Mouse (Mus musculus) c-Kit-positive CD71-positive TER-119-positive erythroid progenitor cells, embryonic 14.5 days (primary cell): ENCODE measurements around the gene Pex6.
"Not testable (repeated sequence)": the region's sequence is repeated elsewhere in the genome, so short reads cannot be mapped to it uniquely, and the experiment has no call there.

Experiments used
- DNase-seq: peaks from one replicate; pipeline ENCODE4 v3.0.0-alpha.2; 2013; ENCODE audit warnings: low spot score

Pex6 gene

DNA sequence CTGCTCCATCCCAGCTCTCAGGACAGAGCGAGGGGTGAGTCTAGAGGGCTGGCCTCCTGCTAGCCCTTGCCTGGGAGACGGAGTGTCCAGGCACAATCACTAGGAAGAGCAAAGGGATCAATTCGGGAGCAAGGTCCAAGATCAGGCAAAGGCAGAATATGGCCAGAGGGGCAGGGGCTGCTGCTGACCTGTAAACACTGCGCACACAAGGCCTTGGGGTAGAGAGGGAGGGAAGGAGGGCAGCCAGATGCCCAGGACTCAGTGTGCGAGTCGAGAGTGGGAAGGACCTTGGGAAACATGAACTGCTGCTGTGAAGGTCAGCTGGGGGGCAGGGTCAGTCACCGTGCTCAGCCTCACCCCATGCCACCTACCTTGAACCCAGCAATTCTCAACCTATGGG is 24.0 kb downstream of the Pex6 start:
- DNase-seq: no peak

DNA sequence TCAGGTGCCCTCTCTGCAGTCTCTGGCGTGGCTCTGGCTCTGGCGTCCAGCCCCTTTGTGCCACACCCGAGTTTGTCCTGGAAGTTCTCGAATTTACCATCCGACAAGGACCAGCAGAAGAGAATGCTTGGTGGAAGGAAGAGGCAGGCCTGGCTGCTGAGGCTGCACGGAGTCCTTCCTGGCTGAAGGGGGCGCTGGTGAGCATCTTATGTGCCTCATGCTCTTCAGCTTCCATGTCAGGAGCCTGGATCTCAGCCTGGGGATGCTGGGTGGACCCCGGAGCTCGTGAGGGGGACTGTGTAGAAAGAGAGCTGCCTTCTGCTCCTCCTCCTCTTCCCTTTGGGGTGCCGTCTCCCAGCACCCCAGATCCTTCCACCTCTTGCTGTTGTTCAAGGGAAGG is 24.9 kb downstream of the Pex6 start:
- DNase-seq: peak; percentile 51

DNA sequence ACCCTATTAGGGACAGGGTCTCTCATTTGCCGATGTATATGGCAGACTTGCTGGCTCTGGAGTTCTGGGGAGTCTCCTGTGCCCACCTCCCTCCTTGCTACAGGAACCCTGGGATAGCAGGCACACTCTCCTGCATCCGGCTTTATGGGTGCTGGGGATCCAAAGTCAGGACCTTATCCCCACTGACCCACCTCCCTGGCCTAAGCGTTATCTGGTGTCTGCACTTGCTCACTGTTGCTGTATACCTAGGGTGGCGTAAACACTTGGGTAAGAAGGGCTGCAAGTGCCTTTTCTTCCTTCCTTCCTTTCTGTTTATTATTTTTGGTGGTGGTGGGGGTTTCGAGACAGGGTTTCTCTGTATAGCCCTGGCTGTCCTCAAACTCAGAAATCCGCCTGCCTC is 30.0 kb downstream of the Pex6 start:
- DNase-seq: no peak

DNA sequence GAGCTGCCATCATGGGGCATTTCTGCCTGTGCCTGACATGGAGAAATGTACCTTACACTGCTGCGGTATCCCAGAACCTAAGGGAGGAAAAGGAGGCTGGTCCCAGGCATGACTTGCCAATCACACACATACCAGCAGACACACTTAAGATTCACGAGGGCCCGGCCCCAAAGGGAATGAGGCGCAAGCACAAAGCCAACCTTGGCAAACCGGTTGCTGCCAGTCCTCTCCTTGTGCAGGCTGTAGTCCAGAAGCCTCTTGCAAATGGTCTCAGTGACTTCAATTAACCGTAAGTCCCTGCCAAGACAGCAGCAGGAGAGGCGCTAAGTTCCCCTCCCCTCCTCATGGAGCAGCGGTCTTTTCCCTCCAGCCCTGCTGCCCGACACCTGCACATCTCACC is 31.7 kb downstream of the Pex6 start:
- no peak for DNase-seq

DNA sequence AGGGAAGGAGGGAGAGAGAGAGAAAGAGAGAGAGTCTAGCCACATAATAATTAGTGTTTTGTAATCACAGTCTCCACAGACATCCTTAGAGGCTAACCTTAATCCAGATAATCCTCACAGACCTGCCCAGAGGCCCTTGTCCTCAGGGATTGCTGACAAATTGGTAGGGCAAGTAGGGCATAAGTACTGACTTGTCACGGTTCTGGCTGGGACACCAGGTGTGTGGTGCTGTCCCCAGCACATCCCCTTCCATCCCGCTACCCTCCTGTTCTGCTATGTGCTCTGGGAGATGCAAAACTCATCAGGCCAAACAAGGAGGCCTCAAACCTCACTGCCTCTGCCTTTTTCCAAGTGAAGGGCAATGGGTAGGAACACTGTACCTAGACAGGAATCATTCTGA is 34.2 kb downstream of the Pex6 start:
- DNase-seq: no peak

DNA sequence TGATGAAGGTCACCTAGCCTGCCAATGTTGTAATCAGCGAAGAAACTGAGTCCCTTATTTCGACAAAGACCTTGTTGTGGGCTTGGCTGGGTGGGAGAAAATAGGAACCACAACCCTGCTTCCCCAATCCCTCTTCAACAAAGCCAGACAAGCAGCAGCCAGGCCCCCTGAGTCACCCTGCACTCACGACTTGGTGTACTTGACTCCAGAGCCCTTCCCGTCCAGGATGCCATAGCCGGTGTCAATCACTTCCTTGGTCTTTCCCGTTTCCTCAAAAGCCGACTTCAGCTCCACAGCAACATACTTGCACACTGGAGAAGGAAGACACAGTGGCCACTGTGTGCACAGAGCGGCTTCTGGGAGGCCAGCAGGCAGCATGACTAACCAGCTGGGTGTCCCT is 36.0 kb downstream of the Pex6 start:
- no peak for DNase-seq

DNA sequence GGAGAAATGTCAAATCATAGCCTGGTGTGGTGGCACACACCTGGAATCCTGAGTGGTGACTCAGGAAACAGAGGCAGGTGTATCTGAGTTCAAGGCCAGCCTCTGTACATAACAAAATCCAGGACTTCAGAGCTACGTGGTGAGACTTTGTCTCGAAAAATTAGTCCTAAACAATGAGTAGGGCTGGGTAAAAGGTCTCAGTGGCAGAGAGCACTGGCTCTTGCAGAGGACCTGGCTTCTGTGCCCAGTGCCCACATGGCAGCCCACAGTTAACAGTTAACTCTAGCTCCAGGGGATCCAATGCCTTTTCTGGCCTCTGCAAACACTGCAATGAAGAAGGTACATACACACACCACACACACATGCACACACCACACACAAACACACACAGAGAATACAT is 36.5 kb downstream of the Pex6 start:
- no peak for DNase-seq

DNA sequence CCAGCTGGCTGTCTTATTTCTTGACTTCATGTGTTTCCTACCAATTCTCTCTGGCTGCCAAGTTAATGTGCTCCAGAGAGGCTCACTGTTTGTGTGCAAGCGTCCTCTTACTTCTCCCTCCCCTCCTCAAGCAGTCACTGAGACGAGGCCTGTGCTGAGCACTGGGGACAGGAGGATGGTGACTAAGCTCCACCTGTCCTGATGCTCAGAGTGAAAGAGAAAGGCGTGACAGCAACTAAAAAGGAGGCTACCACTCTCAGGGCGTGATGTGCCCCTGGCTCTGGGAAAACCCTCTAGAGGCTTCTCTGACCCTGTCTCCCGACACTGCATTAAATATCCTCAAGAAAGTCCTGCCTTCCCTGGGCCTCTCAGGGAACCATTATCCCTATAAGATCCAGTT is 38.0 kb downstream of the Pex6 start:
- DNase-seq: no peak

DNA sequence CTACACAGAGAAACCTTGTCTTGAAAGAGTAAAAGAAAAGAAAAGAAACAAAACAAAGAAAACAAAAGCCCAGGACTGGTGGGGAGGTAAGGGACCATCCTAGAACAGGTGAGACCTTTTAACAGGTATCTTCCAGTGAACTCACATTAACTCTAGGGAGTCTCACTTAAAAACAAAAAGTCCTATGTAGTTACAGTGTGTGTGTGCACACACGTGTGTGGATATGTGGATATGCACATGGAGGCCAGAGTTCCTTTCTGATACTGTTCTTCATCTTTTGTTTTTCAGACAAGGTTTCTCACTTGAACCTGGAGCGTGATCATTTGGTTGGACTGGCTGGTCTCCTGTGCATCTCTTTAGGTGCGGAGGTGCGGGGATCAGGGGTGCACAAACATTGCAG is 39.3 kb downstream of the Pex6 start:
- DNase-seq: no peak

DNA sequence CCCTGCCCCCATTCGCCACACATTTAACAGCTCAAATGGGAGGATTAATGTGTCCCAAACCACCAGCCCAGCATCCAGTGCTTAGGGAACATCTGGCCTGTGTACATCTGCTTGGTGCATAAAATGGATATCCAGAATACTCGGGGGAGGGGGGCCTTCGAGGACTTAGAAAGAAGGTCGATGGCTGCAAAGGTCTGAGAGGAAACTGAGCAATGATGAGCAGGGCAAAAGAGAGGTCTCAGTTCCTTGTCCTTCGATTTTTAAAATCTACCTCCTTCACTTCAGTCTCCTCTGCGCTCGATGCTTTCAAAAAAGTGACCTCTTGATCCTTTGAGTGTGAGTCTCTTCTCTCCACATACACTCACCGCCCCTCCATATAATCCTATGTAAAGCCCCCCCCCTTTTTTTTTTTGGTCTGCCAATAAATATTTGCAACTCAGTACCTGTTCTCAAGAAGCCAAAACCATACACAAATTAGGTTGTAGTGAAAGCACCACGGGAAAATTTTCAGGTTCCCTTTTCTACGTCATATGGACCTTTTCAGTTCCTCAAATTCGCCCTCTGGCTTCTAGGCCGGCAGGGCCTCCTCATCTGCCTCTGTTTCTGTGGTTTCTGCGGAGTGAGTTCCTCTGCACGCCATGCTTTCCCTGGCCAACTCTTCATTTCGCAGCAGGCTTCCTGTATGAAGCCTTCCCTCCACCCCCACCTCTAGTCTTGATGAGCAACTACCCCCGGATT is 40.0 kb downstream of the Pex6 start:
- DNase-seq: no peak

DNA sequence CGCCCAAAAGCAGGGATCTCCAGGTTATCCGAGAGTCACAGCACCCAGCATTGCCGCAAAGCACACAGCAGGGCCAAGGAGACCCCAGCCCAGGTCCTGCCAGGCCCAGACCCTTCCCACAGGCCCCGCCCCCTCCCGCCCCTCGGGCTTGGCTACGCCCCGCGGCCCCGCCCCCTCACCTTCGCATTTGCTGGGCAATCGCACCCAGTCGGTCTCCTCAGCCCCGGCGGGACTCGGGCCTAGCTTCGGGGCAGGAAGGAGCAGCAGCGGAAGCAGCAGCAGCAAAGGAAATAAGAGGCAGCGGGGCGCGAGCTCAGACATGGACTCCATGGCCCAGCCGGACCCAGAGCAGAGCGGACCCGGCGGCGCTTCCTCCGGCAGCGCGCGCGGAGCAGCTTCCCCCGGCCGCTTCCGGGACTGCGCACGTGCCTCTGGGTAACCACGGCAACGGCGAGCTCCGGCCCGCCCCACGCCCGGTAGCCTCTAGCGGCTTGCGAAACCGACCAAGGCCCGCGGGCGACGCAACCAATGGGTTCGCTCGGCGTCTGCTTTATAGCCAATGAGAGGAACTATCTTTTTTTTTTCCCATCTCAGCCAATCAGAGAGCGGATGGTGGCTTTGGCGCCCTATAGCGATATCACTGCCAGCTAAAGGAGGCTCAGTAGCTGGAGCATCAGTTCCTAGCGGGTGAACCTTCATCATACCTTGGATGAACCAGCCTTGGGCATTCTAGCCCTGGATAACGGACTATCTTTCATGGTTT is 40.7 kb downstream of the Pex6 start, which contains the start of gene Cnpy3:
TSS of gene Cnpy3 (minus strand) at position 421 of the 763 bp plus-strand sequence.
- peak; percentile 94 for DNase-seq

DNA sequence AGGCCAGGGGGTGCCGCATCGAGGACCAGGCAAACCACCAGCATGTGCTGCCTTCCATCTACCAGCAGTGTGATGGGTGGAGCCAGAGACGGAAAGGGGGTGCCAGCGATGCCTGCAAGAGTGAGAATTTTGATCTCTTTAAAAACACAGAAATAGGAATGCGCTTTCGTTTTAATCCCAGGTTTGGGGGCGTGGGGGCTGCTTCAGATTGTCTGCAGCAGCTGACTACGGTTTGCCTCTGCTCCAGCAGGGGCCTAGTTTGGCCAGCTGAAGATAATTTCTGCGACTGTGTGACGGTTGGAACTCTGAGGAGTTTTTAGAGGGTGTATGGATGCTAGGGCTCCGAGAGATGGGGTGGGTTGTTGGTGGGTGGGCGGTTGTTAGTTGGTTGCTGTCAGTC is 47.5 kb downstream of the Pex6 start:
- no peak for DNase-seq

DNA sequence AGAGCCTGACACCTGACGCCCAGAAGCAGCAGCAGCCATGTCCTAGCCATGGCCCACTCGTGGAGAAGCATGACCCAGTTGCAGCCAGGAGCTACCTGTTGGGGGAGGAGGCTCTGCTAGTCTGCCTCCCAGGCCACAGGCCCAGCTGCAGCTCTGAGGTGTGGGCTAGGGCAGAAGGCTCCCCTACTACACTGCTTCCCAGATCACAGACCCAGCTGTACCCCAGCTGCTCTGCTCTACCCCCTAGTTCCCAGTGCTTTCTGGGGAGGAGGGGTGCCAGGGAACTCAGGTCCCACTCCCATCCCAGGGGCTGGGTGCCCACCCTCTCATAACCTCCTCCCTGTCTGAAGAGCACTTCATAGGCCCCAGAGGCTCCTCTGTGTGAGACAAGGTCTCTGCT is 52.3 kb downstream of the Pex6 start, which contains the start of gene Ptcra:
TSS of gene Ptcra (minus strand) at position 169 of the 400 bp plus-strand sequence.
- DNase-seq: no peak

DNA sequence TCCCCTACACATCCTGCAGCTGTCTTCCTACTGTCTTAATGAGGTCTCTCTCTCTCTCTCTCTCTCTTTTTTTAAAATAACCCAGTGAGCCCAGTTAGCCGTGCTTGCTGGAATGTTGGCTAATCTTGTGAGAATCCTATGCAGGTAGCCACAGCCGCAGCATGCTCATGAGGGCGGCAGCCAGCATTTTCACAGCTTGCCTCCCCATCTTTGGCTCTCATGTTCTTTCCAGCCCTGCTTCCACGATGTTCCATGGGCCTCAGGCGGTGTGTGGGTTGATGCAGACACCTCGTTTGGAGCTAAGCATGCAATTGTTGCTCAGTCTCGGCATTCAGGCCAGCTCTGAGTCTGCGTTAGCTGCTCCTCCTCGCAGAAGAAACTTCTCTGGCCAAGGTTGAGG is 53.7 kb downstream of the Pex6 start:
- DNase-seq: not testable (repeated sequence)

DNA sequence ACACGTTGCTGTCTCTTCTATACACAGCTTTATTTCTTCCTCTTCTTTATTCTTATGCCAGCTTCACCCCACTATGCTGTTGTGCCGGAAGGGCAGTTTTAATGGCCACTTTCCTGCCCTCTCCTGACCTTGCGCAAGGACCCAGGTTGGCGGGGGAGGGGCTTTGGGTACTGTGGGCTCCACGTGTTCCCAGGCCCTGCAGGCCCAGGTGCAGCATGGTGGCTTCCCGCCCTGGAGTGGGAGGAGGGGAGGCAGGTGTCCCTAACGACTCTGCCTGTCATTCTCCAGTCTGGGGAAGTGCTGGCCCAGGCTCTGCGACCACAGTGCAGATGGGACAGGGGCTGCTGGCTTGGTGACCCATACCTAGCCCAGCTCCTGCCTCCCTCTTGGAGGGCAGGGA is 56.6 kb downstream of the Pex6 start:
- no peak for DNase-seq

DNA sequence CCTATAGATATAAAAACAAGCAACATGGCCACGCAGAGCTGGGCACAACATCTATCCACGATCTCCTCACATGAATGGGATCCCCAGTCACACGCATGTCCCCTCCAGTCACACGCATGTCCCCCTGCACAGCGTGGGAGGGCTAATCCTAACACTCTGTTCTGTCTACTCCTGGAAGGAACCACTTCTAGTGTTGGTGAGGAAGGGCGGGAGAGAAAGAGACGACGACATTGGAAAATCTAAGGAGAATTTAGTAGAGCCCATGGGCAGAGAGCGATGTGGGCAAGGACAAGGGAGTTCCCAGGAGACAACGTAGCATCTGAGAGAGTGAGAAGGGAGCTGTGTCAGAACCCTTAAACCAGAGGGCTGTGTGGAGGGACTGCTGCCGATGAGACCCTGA is 59.3 kb downstream of the Pex6 start:
- DNase-seq: no peak

DNA sequence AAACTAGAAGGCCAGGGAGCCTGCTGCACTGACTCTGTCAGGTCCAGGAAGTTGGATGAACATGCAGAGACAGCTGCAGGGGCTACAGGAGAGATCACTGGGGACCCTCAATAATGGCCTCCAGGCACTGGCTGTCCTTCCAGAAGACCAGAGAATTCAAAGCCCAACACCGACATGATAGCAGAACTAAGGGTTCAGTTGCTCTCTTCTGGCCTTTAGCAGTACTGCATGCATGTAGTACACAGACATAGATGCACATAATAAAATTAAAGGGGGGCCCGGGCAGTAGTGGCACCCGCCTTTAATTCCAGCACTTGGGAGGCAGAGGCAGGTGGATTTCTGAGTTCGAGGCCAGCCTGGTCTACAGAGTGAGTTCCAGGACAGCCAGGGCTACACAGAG is 59.8 kb downstream of the Pex6 start:
- DNase-seq: no peak

DNA sequence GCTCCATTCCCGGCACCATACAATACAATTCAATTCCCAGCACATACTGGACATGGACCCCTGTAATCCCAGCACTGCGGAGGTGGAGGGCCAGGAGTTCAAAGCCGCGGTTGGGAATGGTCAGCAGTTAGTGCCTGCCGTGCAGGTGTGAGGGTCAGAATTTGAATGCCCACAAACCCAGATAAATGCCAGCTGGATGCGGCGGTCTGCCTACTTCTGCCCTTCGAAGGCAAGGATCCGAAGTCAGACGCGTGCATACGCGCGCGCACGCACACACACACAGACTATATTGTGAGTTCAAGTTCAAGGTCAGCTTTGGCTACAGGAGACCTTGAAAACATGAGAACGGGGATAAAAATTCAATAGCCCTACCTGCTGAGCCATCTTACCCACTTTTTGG is 60.4 kb downstream of the Pex6 start:
- no peak for DNase-seq

DNA sequence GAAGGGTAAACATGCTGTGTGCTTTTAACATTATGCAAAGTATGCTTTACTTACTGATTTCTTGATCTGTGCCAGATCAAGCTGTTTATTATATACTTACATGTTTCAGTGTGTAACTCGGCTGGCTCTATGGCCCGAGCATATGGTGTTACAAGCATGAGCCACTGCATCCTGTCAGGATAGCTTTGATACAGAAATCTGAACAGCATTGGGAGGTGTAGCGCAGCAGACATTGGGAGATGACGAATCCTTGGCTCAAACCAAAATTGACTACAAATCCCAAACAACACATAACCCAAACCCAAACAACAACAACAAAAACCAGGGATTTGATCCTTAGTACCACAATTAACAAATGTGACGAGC is 60.8 kb downstream of the Pex6 start:
- DNase-seq: no peak

DNA sequence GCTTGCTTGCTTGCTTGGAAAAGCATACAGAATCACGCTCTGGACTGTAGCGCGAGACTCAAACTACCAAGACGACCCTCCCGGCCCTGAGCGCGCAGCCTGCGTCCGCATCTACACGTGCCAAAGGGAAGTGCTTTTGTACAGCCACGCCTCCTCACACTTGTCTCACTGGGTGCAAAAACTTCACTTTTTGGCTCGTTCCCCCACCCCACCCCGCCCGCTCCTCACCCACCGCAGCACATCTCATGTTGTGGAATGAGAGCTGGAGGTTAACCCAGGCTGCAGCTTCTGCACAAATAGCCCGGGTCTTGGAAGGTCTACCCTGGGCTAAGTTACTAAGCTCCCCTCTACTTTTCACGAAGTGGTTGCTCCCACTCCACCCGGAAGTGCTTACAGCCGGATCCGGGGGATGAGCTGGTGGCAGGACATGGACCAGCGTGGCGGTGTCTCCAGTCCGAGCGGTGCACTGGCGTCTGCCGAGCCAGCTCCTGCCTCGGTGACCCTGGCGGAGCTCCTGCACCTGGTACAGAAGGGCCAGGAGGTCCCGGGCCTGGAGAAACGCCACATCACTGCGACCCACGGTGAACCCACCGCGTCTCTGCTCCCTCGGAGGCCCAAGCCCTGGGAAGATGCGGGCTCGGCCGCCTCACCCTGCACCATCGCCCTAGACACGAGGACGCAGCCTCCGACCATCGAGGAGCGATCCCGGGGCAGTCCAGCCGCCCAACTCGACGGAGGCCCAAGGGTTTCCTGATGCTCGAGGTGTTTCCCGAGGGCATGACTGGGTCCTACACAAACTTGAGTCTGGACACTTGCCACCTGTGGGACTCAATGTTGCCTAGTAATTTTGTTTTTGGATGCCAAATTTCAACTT is 61.4 kb downstream of the Pex6 start, which contains the start of gene 2310039H08Rik:
TSS of gene 2310039H08Rik (plus strand) at position 232 of the 874 bp plus-strand sequence.
- DNase-seq: peak; percentile 76

DNA sequence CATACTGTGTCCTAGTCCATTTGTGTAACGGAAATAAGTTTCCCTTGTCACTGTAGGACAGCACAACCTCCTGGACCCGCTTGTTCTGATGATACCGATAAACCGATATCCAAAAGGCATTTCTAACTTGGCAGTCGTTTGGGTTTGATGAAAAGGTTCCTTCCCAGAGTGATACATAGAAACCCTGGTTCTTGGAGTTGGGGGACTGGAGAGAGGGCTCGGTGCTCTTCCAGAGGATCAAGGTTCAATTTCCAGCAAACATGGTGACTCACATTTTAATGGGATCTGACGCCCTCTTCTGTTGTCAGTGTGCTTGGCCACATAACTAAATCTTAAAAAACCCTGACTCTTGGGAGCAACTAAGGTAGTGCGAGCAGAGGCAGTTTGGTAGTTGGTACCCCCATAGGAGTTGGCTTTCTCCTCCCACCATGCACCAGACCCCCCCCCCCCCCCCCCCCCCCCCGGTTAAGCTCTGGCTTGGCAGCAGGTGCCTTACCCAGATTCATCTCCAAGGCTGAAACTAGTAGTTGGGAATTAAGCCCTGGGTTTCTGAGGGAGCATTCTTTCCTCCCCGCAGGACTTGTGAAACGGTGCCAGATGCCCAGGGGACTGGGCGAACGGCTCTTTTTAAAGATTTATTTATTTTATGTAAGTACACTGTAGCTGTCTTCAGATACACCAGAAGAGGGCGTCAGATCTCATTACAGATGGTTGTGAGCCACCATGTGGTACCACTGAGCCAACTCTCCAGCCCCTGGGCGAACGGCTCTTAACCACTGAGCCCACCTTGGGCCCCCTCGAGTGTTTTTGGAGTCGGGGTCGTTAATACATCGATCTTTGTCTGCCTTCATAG is 62.2 kb downstream of the Pex6 start:
- DNase-seq: peak; percentile 51

DNA sequence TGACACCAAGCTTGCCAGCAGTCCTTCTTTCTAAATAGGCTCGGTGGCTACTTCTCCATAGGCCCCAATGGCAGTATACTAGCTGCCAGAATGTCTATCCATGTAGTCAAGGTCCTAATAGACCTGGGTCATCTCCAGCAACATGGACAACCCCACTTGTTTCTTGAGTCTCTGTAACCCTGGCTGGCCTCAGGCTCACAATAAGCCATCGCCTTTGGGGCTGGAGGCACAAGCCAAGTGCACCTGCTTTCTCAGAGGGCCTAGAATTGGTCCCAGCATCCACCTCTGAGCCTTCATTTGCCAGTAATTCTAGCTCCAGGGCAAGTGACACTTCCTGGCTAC is 62.8 kb downstream of the Pex6 start:
- DNase-seq: no peak
